Mouse (Mus musculus) hematopoietic multipotent progenitor cell, adult 10-12 weeks (in vitro differentiated cells): ENCODE measurements around the gene Arhgap30. TPM values are rescaled to one million over a fixed set of nuclear protein-coding genes. Genes with fewer than 3 reads are reported as not detected.

Experiments used
- polyA plus RNA-seq: library from polyadenylated mRNA; stranded (reverse); fragments of >175 nt; gene quantifications from 2 replicates; pipeline ENCODE4 v1.2.3, GENCODE M21; 2012; ENCODE audit warnings: low replicate concordance

Gene Arhgap30
- 174 and 196 TPM in 2 replicates for polyA plus RNA-seq

DNA sequence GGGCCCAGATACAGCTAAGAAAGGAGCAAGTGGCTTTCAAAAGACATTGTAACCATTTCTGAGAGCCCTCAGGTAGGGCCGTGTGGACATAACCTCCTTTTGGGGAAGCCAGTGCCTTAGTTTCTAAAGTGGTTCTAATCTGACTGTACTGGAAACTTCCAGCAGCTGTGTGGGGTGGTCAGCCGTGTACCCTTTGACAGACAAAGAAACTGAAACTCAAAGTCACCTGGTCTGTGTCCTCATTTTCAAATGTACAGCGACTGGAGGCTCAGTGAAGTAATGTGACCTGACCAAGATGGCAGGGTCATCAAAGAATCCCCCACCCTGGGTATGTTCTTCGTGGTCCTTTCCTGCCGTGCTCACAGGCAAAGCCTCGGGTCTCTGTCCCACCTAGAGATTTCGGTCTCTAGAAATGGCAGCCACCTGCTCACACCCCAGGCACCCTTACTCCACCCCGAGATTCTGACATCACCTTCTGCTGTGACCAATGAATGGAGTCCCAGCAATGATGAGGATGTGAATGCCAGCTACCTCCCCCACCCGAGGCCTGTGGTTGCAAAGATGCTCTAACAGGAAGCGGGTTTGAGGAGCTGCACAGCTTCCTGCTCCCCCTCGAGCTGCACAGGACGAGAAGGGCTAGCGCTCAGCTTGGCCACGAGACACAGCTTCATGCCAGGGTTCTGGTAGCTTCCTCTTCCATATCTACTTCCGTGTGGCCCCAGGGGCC, at the start of gene Arhgap30:
Gene Arhgap30 (plus strand): TSS at position 579 of the 727 bp plus-strand sequence.

DNA sequence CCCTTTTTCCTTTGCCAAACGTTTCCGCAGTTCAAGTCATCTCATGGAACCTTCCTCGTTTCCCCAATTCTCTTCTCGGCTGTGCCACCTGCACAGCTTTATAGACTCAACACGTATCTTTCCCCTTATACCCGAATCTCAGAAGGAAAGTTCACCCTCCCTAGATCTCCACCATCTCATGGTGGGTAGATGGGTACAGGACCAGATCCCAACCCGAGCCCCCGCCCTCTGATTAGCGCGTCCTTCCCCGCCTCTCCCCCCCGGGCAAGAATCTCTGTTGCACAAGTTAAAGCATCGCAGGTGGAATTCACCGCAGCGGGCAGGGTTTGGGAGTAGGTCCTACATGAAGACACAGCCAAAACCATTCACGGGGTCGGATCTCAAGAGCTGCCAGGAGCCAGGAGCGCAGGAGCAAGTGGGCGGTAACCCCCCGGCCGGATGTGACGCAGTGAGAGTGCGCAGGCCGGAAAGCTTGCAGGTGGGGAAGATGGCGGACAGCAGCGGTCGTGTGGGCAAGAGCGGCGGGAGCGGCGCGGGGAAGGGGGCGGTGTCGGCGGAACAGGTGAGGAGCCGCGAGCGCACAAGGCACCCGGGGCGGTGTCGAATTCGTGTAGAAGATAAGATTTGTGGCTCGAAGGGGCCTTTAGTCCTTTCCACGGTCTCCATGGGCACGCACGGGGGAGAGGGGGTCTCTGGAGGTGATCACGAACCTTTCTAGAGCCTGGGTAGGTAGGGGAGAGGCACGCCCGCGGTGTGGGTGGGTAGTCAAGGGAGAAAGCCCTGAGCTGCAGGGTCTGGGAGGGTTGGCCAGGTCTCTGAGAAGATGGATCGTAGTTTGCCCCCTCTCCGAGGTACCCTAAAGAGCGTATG, 43.3 kb upstream of the Arhgap30 start, which contains the start of the genes Nit1 and Pfdn2:
Gene Nit1 (minus strand): TSS at position 422 of the 870 bp plus-strand sequence.
Gene Pfdn2 (plus strand): TSS at position 446 of the 870 bp plus-strand sequence.

DNA sequence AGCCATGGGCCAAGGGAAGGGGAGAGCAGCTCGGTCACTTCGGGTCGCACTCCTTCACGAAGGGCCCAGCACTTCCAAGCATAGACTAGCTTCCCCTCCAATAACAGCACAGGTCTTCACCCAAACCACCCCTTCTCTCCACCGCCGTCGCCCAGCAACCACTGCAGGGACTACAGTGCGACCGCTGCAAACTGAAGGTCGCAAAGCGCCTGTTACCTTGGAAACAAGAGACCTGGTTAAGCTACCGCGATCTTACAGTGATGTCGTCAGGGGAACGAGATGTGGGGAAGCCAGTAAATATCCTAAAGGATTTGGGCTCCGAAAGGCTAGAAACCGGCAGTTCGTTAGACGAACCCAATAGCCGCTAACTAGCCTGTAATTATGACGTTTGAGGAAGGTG, 28.1 kb upstream of the Arhgap30 start, which contains the start of gene Klhdc9:
Gene Klhdc9 (minus strand): TSS at position 143 of the 400 bp plus-strand sequence.

GRCm38 (mm10) chr1:171369845-171370556, 18.8 kb upstream of the Arhgap30 start, which contains the start of gene Nectin4:
Nectin4 (plus strand) TSS chr1:171370099.

GRCm38 (mm10) chr1:171410947-171411484, 22.3 kb downstream of the Arhgap30 start, which contains the start of gene Usf1:
Usf1 (plus strand) TSS chr1:171411313.

DNA sequence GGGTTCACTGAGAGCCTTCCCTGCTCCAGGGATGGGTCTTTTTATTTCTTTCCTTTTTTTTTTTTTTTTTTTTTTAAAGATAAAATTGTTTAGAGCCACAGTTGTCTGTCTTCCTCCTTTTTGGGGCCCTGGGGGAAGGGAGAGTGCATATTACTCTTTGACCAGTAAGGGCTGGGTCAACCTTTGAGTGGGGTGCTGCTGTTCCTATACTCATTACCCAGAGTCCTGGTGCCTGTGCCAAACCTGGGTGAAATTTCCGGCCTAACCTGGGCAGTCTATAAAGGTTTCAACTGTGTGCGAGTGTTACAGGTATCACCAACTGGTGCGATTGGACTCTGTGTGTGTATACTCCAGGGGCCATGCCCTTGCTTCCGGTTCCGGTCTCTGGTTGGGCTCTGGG, 29.9 kb downstream of the Arhgap30 start, which contains the start of gene Tstd1:
Gene Tstd1 (plus strand): TSS at position 213 of the 400 bp plus-strand sequence.

DNA sequence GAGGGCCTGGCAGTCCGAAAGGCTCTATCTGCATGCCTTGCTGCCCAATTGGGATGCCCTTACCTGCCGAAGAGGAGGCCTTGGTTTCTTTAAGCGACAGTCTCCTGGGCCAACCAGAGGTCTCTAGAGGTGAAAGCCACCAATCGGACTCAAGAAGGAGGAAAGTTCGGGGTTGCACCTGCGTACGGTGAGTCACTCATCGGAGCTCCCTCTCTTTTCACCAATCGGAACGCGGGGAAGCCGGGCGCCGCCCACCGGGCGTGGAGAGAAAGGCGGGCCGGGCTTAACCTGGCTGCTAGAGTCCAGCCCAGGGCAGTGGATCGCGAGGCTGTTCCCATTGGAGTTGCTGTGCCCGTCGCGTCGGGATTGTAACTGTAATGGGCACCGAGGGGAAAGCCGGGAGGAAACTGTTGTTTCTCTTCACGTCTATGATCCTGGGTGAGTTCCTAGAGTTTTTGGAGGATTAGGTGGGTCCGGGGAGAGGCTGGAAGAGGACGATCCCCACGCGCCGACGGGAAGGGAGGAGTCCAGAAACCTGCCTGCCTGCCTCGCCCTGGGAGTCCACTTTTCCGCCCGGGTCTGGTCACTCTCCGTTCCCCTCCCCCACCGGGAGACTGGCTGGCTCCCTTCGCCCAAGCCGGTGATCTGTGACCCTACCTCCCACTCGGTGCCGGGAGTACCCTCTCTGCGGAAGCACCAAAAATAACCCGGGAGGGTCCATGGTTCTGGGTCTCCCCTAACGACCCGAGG, 48.7 kb downstream of the Arhgap30 start, which contains the start of gene F11r:
Gene F11r (plus strand): TSS at position 272 of the 750 bp plus-strand sequence.

Other genes with a start within 250 kb of the Arhgap30 start
- 5.3 and 72.1 TPM in 2 replicates for gene Sdhc, start 238.4 kb upstream of the Arhgap30 start, polyA plus RNA-seq
- not detected in 2 replicates for gene Mpz, start 238.2 kb upstream of the Arhgap30 start, polyA plus RNA-seq
- gene Pcp4l1, start 192.7 kb upstream of the Arhgap30 start, polyA plus RNA-seq = 0.66 and 1.8 TPM in 2 replicates
- gene Nr1i3, start 175.0 kb upstream of the Arhgap30 start, polyA plus RNA-seq = not detected in 2 replicates
- 18.3 and 19.3 TPM in 2 replicates for gene Tomm40l, start 166.4 kb upstream of the Arhgap30 start, polyA plus RNA-seq
- gene Apoa2, start 163.9 kb upstream of the Arhgap30 start, polyA plus RNA-seq = not detected in 2 replicates
- gene Fcer1g, start 154.6 kb upstream of the Arhgap30 start, polyA plus RNA-seq = 33.6 and 46.3 TPM in 2 replicates
- 0.04 and 0.17 TPM in 2 replicates for gene Adamts4, start 138.5 kb upstream of the Arhgap30 start, polyA plus RNA-seq
- 29.8 and 80.2 TPM in 2 replicates for gene Ndufs2, start 137.6 kb upstream of the Arhgap30 start, polyA plus RNA-seq
- 63.2 and 69.5 TPM in 2 replicates for gene B4galt3, start 118.6 kb upstream of the Arhgap30 start, polyA plus RNA-seq
- gene Ppox, start 107.8 kb upstream of the Arhgap30 start, polyA plus RNA-seq = 29.7 and 70.3 TPM in 2 replicates
- 77.2 and 163 TPM in 2 replicates for gene Usp21, start 101.0 kb upstream of the Arhgap30 start, polyA plus RNA-seq
- 17.7 and 40.2 TPM in 2 replicates for gene Ufc1, start 93.9 kb upstream of the Arhgap30 start, polyA plus RNA-seq
- 11.6 and 25.3 TPM in 2 replicates for gene Dedd, start 59.8 kb upstream of the Arhgap30 start, polyA plus RNA-seq
- 9.5 and 14.3 TPM in 2 replicates for gene Nit1, start 43.3 kb upstream of the Arhgap30 start, polyA plus RNA-seq
- gene Pfdn2, start 43.3 kb upstream of the Arhgap30 start, polyA plus RNA-seq = 6.8 and 10.4 TPM in 2 replicates
- gene Klhdc9, start 28.2 kb upstream of the Arhgap30 start, polyA plus RNA-seq = 0.44 and 0.99 TPM in 2 replicates
- gene Nectin4, start 18.9 kb upstream of the Arhgap30 start, polyA plus RNA-seq = 2.4 and 3.8 TPM in 2 replicates
- gene Usf1, start 22.4 kb downstream of the Arhgap30 start, polyA plus RNA-seq = 54.0 and 85.7 TPM in 2 replicates
- 1.4 TPM in 1 of 2 replicates, not detected in the other for gene Tstd1, start 29.9 kb downstream of the Arhgap30 start, polyA plus RNA-seq
- 0.16 and 1.7 TPM in 2 replicates for gene F11r, start 48.6 kb downstream of the Arhgap30 start, polyA plus RNA-seq
- gene Alyref2, start 114.5 kb downstream of the Arhgap30 start, polyA plus RNA-seq = 17.0 and 18.6 TPM in 2 replicates
- gene Itln1, start 146.3 kb downstream of the Arhgap30 start, polyA plus RNA-seq = 0.36 and 1.6 TPM in 2 replicates
- 1.1 and 1.5 TPM in 2 replicates for gene Cd244a, start 170.2 kb downstream of the Arhgap30 start, polyA plus RNA-seq
- 10.9 and 18.3 TPM in 2 replicates for gene Ly9, start 218.5 kb downstream of the Arhgap30 start, polyA plus RNA-seq